Mouse (Mus musculus): ENCODE measurements around the gene Galnt10. TPM values are rescaled to one million over a fixed set of nuclear protein-coding genes. Genes with fewer than 3 reads are reported as not detected.

Galnt10 gene
- polyA plus RNA-seq, 1 experiment from 2014 or later: 31.4 TPM

DNA sequence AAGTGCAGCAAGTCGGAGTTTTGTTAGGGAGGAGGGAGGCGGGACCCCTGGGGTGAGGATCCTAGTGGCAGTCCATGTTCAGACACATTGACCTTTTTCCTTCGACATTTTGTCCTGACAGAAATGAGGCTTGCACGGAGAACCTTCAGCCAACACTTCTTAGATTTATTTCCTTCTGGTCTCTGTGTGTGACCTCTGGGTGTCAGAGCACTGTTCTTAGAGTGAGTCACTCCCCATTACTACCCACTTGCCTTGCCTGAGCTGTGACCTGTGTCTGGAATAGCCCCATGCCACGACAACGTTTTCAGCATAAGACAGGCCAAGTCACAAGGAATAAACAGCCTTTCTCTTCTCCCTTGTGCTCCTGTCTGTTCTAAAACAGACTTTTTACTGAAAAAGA lies 44.6 kb downstream of the Galnt10 start:
- WGBS: 34% methylated on average over 6 of the region's 6 CpGs
- H3K4me2 ChIP-seq: no peak overlapping the region
- H3K4me1 ChIP-seq (replicated peaks): peaks cover 37% of the 10 kb centered on the region
- no peak overlapping the region for H3K27ac ChIP-seq
- H3K9ac ChIP-seq (replicated peaks): no peak overlapping the region
- ATAC-seq (ENCODE audit: insufficient number of reproducible peaks, insufficient read depth, low FRiP score, low TSS enrichment, low read depth): no peak
- H3K4me3 ChIP-seq (replicated peaks): no peak overlapping the region
- no peaks in the 10 kb centered on the region for H3K36me3 ChIP-seq
- H3K27me3 ChIP-seq: no peaks in the 10 kb centered on the region; the same call in 1 of the 2 replicates
- H3K9me3 ChIP-seq: no peaks in the 10 kb centered on the region

DNA sequence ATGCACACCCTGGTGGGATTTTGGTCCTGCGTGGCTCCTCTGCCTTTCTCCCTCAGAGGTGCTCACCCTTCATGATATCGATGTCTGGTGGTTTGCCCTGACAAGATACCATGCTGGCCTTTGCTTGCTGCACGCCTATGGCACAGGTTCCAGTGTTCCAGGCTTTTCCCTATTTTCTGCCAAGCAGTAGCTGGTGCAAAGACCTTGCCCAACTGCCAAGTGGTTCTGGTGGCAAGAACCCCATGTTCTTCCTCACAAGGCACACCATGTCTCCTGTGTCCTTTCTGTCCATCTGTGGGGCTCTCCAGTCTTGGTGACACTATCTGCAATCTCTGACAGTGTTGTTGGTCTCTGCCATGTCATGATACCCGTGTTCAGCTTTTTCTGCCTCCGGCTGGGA lies 45.6 kb downstream of the Galnt10 start:
- Histone ChIP-seq H3K36me3 (no peaks in the 10 kb centered on the region), H3K4me1 (replicated peaks) (peaks cover 30% of the 10 kb centered on the region), H3K4me2 (no peak overlapping the region), H3K9me3 (no peaks in the 10 kb centered on the region), H3K27ac (no peak overlapping the region), H3K27me3 (no peaks in the 10 kb centered on the region; the same call in 1 of the 2 replicates), H3K9ac (replicated peaks) (no peak overlapping the region), H3K4me3 (replicated peaks) (no peak overlapping the region)
- no peak for ATAC-seq (ENCODE audit: insufficient number of reproducible peaks, insufficient read depth, low FRiP score, low TSS enrichment, low read depth)
- 93% methylated on average over 5 of the region's 5 CpGs for WGBS

DNA sequence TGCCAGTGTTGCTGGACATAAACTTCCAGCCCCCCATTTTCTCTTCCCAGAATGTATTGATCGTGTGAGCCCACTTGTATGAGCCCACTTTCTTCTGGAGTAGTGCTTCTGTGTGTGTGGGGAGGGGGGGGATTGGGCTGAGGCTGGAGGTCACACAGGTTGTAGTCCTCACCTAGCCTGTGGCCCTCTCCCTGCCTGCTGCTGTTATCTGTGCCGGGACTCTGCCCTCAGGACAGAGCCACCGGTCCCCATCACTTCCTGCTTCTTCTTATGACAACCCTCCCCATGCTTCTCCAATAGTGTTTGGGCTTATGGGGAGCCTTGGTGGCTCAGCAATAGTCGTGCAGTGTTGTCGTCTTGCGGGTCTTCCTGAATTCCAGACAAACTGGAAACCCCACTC lies 46.7 kb downstream of the Galnt10 start:
- Histone ChIP-seq H3K9me3 (no peaks in the 10 kb centered on the region), H3K27me3 (no peaks in the 10 kb centered on the region; the same call in 1 of the 2 replicates), H3K36me3 (no peaks in the 10 kb centered on the region), H3K4me2 (no peak overlapping the region), H3K4me1 (replicated peaks) (peaks cover 32% of the 10 kb centered on the region), H3K27ac (no peak overlapping the region), H3K4me3 (replicated peaks) (no peak overlapping the region), H3K9ac (replicated peaks) (no peak overlapping the region)
- 78% methylated on average over 6 of the region's 6 CpGs for WGBS
- ATAC-seq (ENCODE audit: insufficient number of reproducible peaks, insufficient read depth, low FRiP score, low TSS enrichment, low read depth): no peak

DNA sequence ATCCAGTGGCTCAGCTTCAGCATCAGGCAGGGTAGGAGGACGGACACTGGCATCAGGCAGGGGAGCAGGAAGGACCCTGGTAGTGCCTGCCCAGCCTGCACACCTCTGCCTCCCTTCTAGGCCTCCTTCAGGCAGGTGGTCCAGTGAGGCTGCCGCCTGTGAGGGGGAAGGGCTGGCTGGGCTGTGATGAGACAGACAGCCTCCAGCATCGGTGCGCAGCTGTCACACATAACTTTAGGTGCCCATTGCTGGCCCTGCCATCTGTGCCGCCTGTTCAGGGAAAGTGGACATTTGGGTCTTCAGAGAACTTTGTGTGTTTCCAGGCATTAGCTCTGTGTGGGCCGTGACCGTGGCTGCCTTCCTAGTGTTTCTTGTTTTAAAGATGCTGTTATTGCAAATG lies 47.5 kb downstream of the Galnt10 start:
- WGBS: 82% methylated on average over 7 of the region's 7 CpGs
- Histone ChIP-seq H3K9ac (replicated peaks) (no peak overlapping the region), H3K27ac (no peak overlapping the region)

DNA sequence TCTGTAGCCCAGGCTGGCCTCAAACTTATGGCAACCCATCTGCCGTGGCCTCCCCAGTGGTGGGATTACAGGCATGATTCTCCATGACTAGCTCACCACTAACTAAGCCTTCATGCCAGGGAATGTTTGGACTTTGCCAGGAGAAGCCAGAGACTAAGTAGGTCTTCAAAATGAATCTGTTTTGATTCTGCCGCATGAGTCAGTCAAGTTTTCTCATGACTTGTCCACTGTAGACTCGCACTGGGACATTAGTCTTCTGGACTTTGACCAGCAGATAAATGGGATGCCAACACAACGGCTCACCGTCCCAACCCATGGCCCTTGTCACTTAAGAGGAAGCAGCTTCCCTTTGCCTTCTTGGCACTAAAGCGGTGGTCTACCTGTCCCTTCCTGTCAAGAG lies 49.2 kb downstream of the Galnt10 start:
- Histone ChIP-seq H3K4me3 (replicated peaks) (no peak overlapping the region), H3K9ac (replicated peaks) (no peak overlapping the region), H3K9me3 (no peaks in the 10 kb centered on the region), H3K4me2 (no peak overlapping the region), H3K27me3 (no peaks in the 10 kb centered on the region), H3K4me1 (replicated peaks) (peaks cover 26% of the 10 kb centered on the region), H3K27ac (no peak overlapping the region), H3K36me3 (0 out of 2 replicates have a peak, but pooled peaks cover 3% of the 10 kb centered on the region)
- ATAC-seq (ENCODE audit: insufficient number of reproducible peaks, insufficient read depth, low FRiP score, low TSS enrichment, low read depth): no peak
- 94% methylated on average over 6 of the region's 6 CpGs for WGBS

More for the DNA sequence above, 47.5 kb downstream of the Galnt10 start:
- Histone ChIP-seq H3K4me3 (replicated peaks) (no peak overlapping the region), H3K4me1 (replicated peaks) (peaks cover 39% of the 10 kb centered on the region), H3K4me2 (no peak overlapping the region), H3K9me3 (no peaks in the 10 kb centered on the region), H3K27me3 (no peaks in the 10 kb centered on the region; the same call in 1 of the 2 replicates), H3K36me3 (no peaks in the 10 kb centered on the region)
- no peak for ATAC-seq (ENCODE audit: insufficient number of reproducible peaks, insufficient read depth, low FRiP score, low TSS enrichment, low read depth)

DNA sequence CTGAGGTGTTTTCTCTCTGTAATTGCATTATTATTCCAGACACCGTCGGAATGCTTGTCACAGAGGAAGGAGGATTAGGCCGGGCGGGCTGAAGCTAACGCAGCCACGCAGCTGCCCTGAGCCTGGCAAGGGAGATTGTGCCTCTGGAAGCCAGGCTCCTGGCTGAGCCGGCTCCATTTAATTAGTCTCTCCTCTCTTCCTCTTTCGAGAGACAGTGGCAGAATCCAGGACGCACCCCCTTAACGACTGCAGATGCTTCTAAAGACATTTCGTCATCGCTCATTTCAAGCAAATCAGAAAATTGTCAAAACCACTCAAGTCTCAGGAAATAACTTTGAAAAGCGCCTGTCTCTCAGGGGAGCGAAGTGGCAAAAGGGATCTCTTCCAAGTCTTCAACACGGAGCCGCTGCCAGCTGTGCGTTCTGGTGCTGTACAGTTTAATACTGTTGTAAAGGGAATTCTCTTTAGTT lies 51.0 kb downstream of the Galnt10 start:
- H3K4me2 ChIP-seq: peak overlapping the region; percentile 23
- H3K9ac ChIP-seq (replicated peaks): no peak overlapping the region

DNA sequence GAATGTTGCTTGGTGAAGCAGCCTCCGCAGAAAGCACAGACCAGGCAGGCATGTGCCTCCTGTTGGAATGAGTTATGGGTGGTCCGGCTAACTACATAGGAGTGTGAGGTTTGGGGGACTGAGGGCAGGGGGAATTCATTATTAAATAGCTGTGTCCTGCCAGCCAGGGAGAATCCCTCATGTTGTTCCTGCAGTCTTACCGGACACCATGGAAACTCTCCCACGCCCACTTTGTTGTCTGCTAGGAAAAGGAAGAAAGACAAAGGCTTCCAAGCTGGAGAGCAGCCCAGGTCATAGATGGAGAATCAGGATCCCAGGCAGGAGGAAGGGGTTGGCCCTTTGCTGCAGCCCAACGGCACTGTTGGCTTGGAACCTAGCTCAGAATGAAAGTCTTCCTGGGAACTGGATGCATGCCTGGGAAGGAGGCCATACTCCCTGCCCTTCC lies 51.6 kb downstream of the Galnt10 start:
- H3K9ac ChIP-seq (replicated peaks): no peak overlapping the region
- no peaks in the 10 kb centered on the region for H3K9me3 ChIP-seq
- H3K4me1 ChIP-seq (replicated peaks): peaks cover 38% of the 10 kb centered on the region
- WGBS: 50% methylated on average over 5 of the region's 5 CpGs
- ATAC-seq (ENCODE audit: insufficient number of reproducible peaks, insufficient read depth, low FRiP score, low TSS enrichment, low read depth): no peak
- H3K4me3 ChIP-seq (replicated peaks): no peak overlapping the region
- 0 out of 2 replicates have a peak, but pooled peaks cover 3% of the 10 kb centered on the region for H3K36me3 ChIP-seq
- peak overlapping the region; percentile 23; the same call in 1 of the 2 replicates for H3K4me2 ChIP-seq
- H3K27ac ChIP-seq: no peak overlapping the region
- H3K27me3 ChIP-seq: no peaks in the 10 kb centered on the region

More for the DNA sequence above, 51.0 kb downstream of the Galnt10 start:
- Histone ChIP-seq H3K9me3 (no peaks in the 10 kb centered on the region), H3K36me3 (0 out of 2 replicates have a peak, but pooled peaks cover 3% of the 10 kb centered on the region), H3K27ac (no peak overlapping the region), H3K27me3 (no peaks in the 10 kb centered on the region), H3K4me3 (replicated peaks) (no peak overlapping the region), H3K4me1 (replicated peaks) (peaks cover 32% of the 10 kb centered on the region)
- 28% methylated on average over 17 of the region's 17 CpGs for WGBS
- no peak for ATAC-seq (ENCODE audit: insufficient number of reproducible peaks, insufficient read depth, low FRiP score, low TSS enrichment, low read depth)

DNA sequence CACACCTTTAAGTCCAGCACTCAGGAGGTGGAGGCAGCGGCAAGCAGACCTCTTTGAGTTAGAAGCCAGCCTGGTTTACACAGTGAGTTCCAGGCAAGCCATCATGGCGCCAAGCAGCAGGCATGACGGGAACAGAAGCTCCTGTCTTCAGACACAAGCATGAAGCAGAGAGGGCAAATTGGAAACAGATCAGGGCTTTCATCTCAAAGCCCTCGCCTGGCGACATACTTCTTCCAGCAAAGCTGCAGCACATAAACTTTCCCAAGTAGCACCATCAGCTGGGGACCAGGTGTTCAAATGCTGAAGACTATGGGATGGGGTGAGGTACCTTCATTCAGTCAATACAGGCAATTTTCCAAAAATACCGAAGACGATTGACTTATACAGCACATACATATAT lies 54.9 kb downstream of the Galnt10 start:
- no peaks in the 10 kb centered on the region for H3K27me3 ChIP-seq
- peaks cover 37% of the 10 kb centered on the region for H3K4me1 ChIP-seq (replicated peaks)
- no peak overlapping the region for H3K4me2 ChIP-seq
- no peak overlapping the region; the same call in 1 of the 2 replicates for H3K27ac ChIP-seq
- 0 out of 2 replicates have a peak, but pooled peaks cover 5% of the 10 kb centered on the region for H3K9me3 ChIP-seq
- H3K4me3 ChIP-seq (replicated peaks): no peak overlapping the region
- no peak for ATAC-seq (ENCODE audit: insufficient number of reproducible peaks, insufficient read depth, low FRiP score, low TSS enrichment, low read depth)
- peaks cover 10% of the 10 kb centered on the region; the same call in 1 of the 2 replicates for H3K36me3 ChIP-seq
- H3K9ac ChIP-seq (replicated peaks): no peak overlapping the region
- WGBS: 41% methylated on average over 7 of the region's 7 CpGs

DNA sequence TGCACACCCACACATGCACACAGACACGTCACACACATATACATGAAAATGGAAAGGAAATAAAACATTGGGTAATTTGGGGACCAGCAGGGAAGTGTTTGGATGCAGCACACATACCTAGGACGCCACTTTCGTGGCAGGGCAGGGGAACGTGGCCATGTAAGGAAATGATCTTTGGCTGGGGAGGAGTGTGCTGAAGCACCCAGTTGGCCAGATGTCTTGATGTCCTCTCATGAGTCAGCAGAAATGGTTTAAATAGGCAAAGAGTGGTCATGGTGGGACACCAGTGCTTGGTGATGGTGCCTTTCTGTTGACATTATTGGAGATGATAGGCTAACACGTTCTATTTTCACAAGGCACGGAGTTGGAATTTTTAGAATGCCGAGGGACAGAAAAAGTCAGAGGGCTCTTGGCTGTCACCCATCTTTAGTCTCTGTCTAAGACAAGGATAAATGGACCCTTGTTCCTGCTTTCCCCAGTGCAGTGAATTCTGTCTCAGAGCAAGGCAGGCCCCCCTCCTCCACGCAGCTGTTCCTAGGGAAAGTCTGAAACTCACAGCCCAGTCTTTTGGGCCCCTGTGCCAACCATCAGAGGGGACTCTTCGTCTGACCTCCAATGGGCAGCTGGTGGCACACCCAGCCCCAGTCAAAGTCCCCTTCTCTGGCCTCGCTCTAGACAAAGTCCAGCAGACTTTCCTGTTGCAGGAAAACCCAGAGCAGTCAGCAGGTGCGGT lies 56.1 kb downstream of the Galnt10 start:
- Histone ChIP-seq H3K9ac (replicated peaks) (no peak overlapping the region; the same call in 1 of the 2 replicates), H3K27ac (peak overlapping the region; percentile 56), H3K4me1 (replicated peaks) (peaks cover 31% of the 10 kb centered on the region), H3K36me3 (peaks cover 14% of the 10 kb centered on the region; the same call in 1 of the 2 replicates), H3K4me3 (replicated peaks) (no peak overlapping the region), H3K27me3 (no peaks in the 10 kb centered on the region), H3K4me2 (no peak overlapping the region), H3K9me3 (0 out of 2 replicates have a peak, but pooled peaks cover 7% of the 10 kb centered on the region)
- no peak for ATAC-seq (ENCODE audit: insufficient number of reproducible peaks, insufficient read depth, low FRiP score, low TSS enrichment, low read depth)
- 81% methylated on average over 11 of the region's 11 CpGs for WGBS

DNA sequence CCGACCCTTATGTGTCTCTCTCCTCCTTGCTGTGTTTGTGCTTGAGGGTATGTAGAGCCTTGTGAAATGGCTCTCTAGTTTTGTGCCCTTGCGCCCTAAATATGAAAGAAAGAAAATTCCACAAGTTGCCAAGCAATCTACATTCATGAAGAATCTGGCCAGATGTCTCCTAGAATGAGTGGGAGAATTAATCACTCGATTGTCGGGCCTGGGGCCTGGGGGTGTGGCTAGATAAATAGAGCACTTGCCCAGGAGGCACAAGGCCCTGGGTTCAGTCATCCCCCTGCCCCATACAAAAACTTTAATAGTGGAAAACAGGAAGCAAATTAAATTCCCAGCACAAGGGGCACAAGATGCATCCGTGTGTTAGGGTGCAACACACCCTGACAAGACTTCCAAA lies 56.7 kb downstream of the Galnt10 start:
- ATAC-seq (ENCODE audit: insufficient number of reproducible peaks, insufficient read depth, low FRiP score, low TSS enrichment, low read depth): no peak
- H3K4me1 ChIP-seq (replicated peaks): peaks cover 25% of the 10 kb centered on the region
- H3K4me2 ChIP-seq: no peak overlapping the region
- H3K4me3 ChIP-seq (replicated peaks): no peak overlapping the region
- 49% methylated on average over 5 of the region's 5 CpGs for WGBS
- peaks cover 8% of the 10 kb centered on the region; the same call in 1 of the 2 replicates for H3K9me3 ChIP-seq
- H3K27me3 ChIP-seq: no peaks in the 10 kb centered on the region
- H3K9ac ChIP-seq (replicated peaks): no peak overlapping the region
- H3K36me3 ChIP-seq: peaks cover 14% of the 10 kb centered on the region; the same call in 1 of the 2 replicates
- H3K27ac ChIP-seq: peak overlapping the region; percentile 56

DNA sequence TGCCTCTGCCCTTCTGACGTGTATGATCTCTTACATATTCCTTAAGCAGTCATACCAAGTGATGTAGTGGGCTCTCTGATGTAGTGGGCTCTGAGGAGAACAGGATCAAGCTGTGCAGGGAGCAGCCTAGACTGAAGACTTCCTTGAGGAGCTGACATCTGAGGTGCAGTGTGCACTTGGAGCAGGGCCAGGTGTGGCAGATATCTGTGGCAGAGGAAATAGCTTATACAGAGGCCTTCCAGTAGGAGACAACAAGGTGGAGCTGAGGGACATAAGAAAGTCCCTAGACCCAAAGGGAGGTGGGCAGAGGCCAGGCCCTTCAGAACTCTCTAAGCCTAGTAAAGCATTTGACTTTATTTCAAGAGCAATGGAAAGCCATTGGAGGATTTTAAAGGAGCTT lies 61.4 kb downstream of the Galnt10 start:
- H3K9me3 ChIP-seq: peaks cover 13% of the 10 kb centered on the region; the same call in 1 of the 2 replicates
- no peak overlapping the region for H3K4me2 ChIP-seq
- WGBS: 92% methylated on average over 1 of the region's 1 CpGs
- peaks cover 15% of the 10 kb centered on the region for H3K4me1 ChIP-seq (replicated peaks)
- no peak for ATAC-seq (ENCODE audit: insufficient number of reproducible peaks, insufficient read depth, low FRiP score, low TSS enrichment, low read depth)
- no peak overlapping the region for H3K9ac ChIP-seq (replicated peaks)
- H3K27me3 ChIP-seq: no peaks in the 10 kb centered on the region
- peaks cover 12% of the 10 kb centered on the region; the same call in 1 of the 2 replicates for H3K36me3 ChIP-seq
- H3K27ac ChIP-seq: no peak overlapping the region
- H3K4me3 ChIP-seq (replicated peaks): no peak overlapping the region
